Mouse (Mus musculus) heart, adult 10 weeks (tissue): ENCODE results near the gene Cd300ld5. TPM values are rescaled to one million over a fixed set of nuclear protein-coding genes. Genes with fewer than 3 reads are reported as not detected.

Source experiments
- polyA plus RNA-seq: library from polyadenylated mRNA; stranded (reverse); fragments of 350-450 nt; fragmentation: Illumina TruSeq; extraction: RNeasy Lipid Tissue Mini Kit (QIAGEN cat#74804); gene quantifications from one replicate; pipeline ENCODE4 v1.2.3, GENCODE M21; 2014; ENCODE audit warnings: low read depth, low replicate concordance

Cd300ld5 gene
- polyA plus RNA-seq: not detected

DNA sequence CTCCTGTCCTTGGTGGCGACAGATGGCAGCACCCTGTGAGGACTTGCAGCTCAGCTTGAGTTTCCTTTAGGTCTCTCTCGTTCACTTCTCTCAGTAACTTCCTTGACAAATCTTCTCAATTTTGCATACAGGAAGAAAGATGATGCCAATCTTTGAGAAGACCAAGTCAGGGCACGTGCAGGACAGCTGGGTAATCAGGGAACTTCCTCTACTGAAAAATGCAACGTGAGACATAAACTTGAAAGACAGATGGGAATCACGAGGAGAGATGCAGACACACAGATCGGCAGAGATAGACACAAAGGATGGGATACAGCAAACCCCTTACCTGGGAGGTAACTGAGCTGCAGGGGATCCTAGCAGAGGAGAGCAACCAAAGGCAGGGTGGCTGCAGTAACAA lies at the start of gene Cd300ld5:
Cd300ld5 (minus strand) TSS at position 101 of the 400 bp plus-strand sequence.

GRCm38 (mm10) chr11:115062077-115062476 lies 24.5 kb upstream of the Cd300ld5 start, which contains the start of gene Cd300e:
TSS of gene Cd300e (minus strand) at chr11:115062177.

DNA sequence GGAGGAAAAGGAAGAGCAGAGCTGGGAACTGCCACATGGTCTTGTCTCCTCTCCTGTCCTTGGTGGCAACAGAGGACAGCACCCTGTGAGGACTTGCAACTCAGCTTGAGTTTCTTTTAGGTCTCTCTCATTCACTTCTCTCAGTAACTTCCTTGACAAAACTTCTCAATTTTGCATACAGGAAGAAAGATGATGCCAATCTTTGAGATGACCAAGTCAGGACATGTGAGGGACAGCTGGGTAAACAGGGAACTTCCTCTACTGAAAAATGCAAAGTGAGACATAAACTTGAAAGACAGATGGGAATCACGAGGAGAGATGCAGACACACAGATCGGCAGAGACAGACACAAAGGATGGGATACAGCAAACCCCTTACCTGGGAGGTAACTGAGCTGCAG lies 10.7 kb upstream of the Cd300ld5 start, which contains the start of gene Cd300ld3:
Cd300ld3 (minus strand) TSS at position 151 of the 400 bp plus-strand sequence.

GRCm38 (mm10) chr11:115026912-115027311 lies 10.7 kb downstream of the Cd300ld5 start, which contains the start of gene Cd300ld4:
TSS of gene Cd300ld4 (minus strand) at chr11:115027012.

DNA sequence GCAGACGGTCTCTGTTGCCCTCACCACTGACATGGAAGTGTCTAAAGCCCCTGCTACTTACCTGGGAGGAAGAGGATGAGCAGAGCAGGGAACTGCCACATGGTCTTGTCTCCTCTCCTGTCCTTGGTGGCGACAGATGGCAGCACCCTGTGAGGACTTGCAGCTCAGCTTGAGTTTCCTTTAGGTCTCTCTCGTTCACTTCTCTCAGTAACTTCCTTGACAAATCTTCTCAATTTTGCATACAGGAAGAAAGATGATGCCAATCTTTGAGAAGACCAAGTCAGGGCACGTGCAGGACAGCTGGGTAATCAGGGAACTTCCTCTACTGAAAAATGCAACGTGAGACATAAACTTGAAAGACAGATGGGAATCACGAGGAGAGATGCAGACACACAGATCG lies 21.5 kb downstream of the Cd300ld5 start, which contains the start of gene Cd300ld2:
Cd300ld2 (minus strand) TSS at position 101 of the 400 bp plus-strand sequence.

DNA sequence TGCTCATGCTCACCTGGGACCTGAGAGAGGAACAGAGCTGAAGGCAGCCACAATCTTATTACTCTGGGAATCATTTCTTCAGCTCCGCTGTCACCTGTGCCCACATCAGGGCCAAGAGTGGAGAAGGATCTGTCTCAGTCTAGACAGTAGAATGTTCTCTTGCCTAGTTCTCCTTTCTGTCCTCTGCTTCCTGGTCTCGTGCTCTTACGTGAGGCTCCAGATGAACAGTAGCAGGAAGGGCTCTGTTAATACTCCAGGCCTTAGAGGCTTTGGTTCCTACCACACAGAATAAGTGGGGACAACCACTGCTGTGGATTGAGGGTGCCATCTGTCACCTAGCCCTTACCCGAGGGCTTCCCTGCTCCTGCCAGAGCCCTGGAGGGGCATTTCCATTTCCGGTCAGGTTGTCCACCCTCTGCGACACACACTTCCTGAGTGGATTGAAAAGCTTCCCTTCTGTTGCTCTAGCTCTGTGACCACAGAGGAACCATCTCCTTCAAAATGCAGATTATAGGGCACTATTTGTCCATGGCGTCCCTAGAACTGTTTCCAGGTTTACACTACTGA lies 36.0 kb downstream of the Cd300ld5 start, which contains the start of gene Cd300c2:
Cd300c2 (minus strand) TSS at position 407 of the 567 bp plus-strand sequence.

DNA sequence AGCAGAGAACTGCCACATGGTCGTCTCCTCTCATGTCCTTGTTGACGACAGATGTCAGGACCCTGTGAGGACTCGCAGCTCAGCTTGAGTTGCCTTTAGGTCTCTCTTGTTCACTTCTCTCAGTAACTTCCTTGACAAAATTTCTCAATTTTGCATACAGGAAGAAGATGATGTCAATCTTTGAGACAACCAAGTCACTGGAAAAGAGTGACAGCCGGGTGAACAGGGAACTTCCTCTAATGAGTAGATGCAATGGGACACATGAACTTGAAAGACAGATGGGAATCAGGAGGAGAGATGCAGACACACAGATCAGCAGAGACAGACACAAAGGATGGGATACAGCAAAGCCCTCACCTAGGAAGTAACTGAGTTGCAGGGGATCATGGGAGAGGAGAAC lies 47.8 kb downstream of the Cd300ld5 start, which contains the start of gene Cd300ld:
Cd300ld (minus strand) TSS at position 130 of the 400 bp plus-strand sequence.

Other genes with a start within 250 kb of the Cd300ld5 start
- not detected for gene Btbd17, start 241.8 kb downstream of the Cd300ld5 start, polyA plus RNA-seq
- not detected for gene Gpr142, start 238.8 kb downstream of the Cd300ld5 start, polyA plus RNA-seq
- gene Gprc5c, start 186.6 kb downstream of the Cd300ld5 start, polyA plus RNA-seq: 5.5 TPM
- gene Cd300a, start 147.7 kb downstream of the Cd300ld5 start, polyA plus RNA-seq: 1.3 TPM
- 0.50 TPM for gene Cd300lb, start 103.4 kb downstream of the Cd300ld5 start, polyA plus RNA-seq
- not detected for gene Cd300c, start 68.6 kb downstream of the Cd300ld5 start, polyA plus RNA-seq
- gene Cd300ld, start 47.8 kb downstream of the Cd300ld5 start, polyA plus RNA-seq: 4.0 TPM
- gene Cd300c2, start 35.9 kb downstream of the Cd300ld5 start, polyA plus RNA-seq: 2.8 TPM
- not detected for gene Cd300ld2, start 21.6 kb downstream of the Cd300ld5 start, polyA plus RNA-seq
- 1.5 TPM for gene Cd300ld4, start 10.8 kb downstream of the Cd300ld5 start, polyA plus RNA-seq
- gene Cd300ld3, start 10.6 kb upstream of the Cd300ld5 start, polyA plus RNA-seq: 9.4 TPM
- not detected for gene Cd300e, start 24.4 kb upstream of the Cd300ld5 start, polyA plus RNA-seq
- 2.0 TPM for gene Rab37, start 53.7 kb upstream of the Cd300ld5 start, polyA plus RNA-seq
- gene Cd300lf, start 96.2 kb upstream of the Cd300ld5 start, polyA plus RNA-seq: 0.31 TPM
- gene Slc9a3r1, start 125.6 kb upstream of the Cd300ld5 start, polyA plus RNA-seq: 10.6 TPM
- gene Tmem104, start 149.7 kb upstream of the Cd300ld5 start, polyA plus RNA-seq: 6.1 TPM
- 39.7 TPM for gene Nat9, start 150.1 kb upstream of the Cd300ld5 start, polyA plus RNA-seq
- gene Grin2c, start 229.5 kb upstream of the Cd300ld5 start, polyA plus RNA-seq: 1.4 TPM
- gene Fdxr, start 239.3 kb upstream of the Cd300ld5 start, polyA plus RNA-seq: 14.0 TPM